Mouse (Mus musculus): ENCODE data around the gene Tedc2. TPM values are rescaled to one million over a fixed set of nuclear protein-coding genes. Genes with fewer than 3 reads are reported as not detected.

Tedc2 gene
- total and polyA plus RNA-seq, 3 experiments, result 11.8 to 14.5 (median 14.1) TPM

- no peak overlapping the region for H3K9ac ChIP-seq (ENCODE audit: insufficient read depth, low read depth)
- TF ChIP-seq TCF12 (IDR thresholded peaks at IDR 0.05; ENCODE audit: low read depth, low read length), result no peak
- TF ChIP-seq SIN3A (IDR thresholded peaks at IDR 0.05; ENCODE audit: low read length), result no peak
- TF ChIP-seq CHD2 (IDR thresholded peaks at IDR 0.05; ENCODE audit: low read length), result no peak
- no peak for TF ChIP-seq ETS1 (conservative IDR thresholded peaks at IDR 0.05; ENCODE audit: low read depth, low read length)
- no peak for TF ChIP-seq CHD1 (IDR thresholded peaks at IDR 0.05; ENCODE audit: low read depth, low read length)
- no peak for TF ChIP-seq UBTF (IDR thresholded peaks at IDR 0.05; ENCODE audit: low read depth, low read length)
- no peak for TF ChIP-seq MYC (IDR thresholded peaks at IDR 0.05; ENCODE audit: low read depth, low read length)
- TF ChIP-seq ZNF384 (IDR thresholded peaks at IDR 0.05; ENCODE audit: low read depth, low read length), result no peak
- no peak for TF ChIP-seq NRF1 (IDR thresholded peaks at IDR 0.05; ENCODE audit: low read depth, low read length)
- TF ChIP-seq ZMIZ1 (IDR thresholded peaks at IDR 0.05; ENCODE audit: low read depth, low read length), result no peak
- H3K27me3 ChIP-seq (replicated peaks), result no peaks in the 10 kb centered on the region
- dilution Hi-C loops (cut with MboI; ENCODE audit: extremely low pct_ligation_motif_present, extremely low pct_unique_long_range_greater_than_20kb, low sequenced_read_pairs), result no loop called here
- in situ Hi-C loops (cut with MboI; ENCODE audit: low pct_ligation_motif_present, low pct_unique_long_range_greater_than_20kb, low sequenced_read_pairs), result no loop called here
- H3K4me2 ChIP-seq (ENCODE audit: insufficient read depth, low read depth, poor library complexity, severe bottlenecking), result no peak overlapping the region
- no peak overlapping the region for H3K4me3 ChIP-seq (replicated peaks in 1 of 3; ENCODE audit: low read depth in 2 of 3, low read length in 2 of 3, poor library complexity in 1 of 3)
- no peaks in the 10 kb centered on the region for H3K79me2 ChIP-seq (replicated peaks; ENCODE audit: control insufficient read depth, extremely low read depth, insufficient read depth, poor library complexity, severe bottlenecking)
- DNase-seq (ENCODE audit: extremely low read depth), result no peak
- H3K27ac ChIP-seq (ENCODE audit: insufficient read depth, low read depth), result no peak overlapping the region
- H3K4me1 ChIP-seq (ENCODE audit: control insufficient read depth in 1 of 2, insufficient read depth in 2 of 2), result peaks cover 0 to 2% of the 10 kb centered on the region in 2 experiments; a peak in 1 of 4 replicates
- H3K9me3 ChIP-seq (replicated peaks; ENCODE audit: low read length), result peaks cover 1% of the 10 kb centered on the region
- H3K36me3 ChIP-seq (replicated peaks in 1 of 2; ENCODE audit: control insufficient read depth in 1 of 2, insufficient read depth in 1 of 2, low read length in 1 of 2), result no peaks in the 10 kb centered on the region
These were observed 38.3 kb upstream of the Tedc2 start for GRCm38 (mm10) chr17:24258981-24259380.

- in situ Hi-C loops (cut with MboI; ENCODE audit: low pct_ligation_motif_present, low pct_unique_long_range_greater_than_20kb, low sequenced_read_pairs), result no loop called here
These were observed 31.7 kb upstream of the Tedc2 start for GRCm38 (mm10) chr17:24252329-24252728.

More at GRCm38 (mm10) chr17:24252329-24252728, 31.7 kb upstream of the Tedc2 start:
- dilution Hi-C loops (cut with MboI; ENCODE audit: extremely low pct_ligation_motif_present, extremely low pct_unique_long_range_greater_than_20kb, low sequenced_read_pairs), result no loop called here
- Histone ChIP-seq H3K4me1 (ENCODE audit: control insufficient read depth in 1 of 2, insufficient read depth in 2 of 2) (peaks cover 5 to 22% of the 10 kb centered on the region in 2 experiments; a peak in 3 of 4 replicates), H3K27ac (ENCODE audit: insufficient read depth, low read depth) (no peak overlapping the region), H3K9ac (ENCODE audit: insufficient read depth, low read depth) (no peak overlapping the region), H3K36me3 (replicated peaks in 1 of 2; ENCODE audit: control insufficient read depth in 1 of 2, insufficient read depth in 1 of 2, low read length in 1 of 2) (peaks cover 8 to 15% of the 10 kb centered on the region in 2 experiments), H3K79me2 (replicated peaks; ENCODE audit: control insufficient read depth, extremely low read depth, insufficient read depth, poor library complexity, severe bottlenecking) (peaks cover 15% of the 10 kb centered on the region), H3K4me2 (ENCODE audit: insufficient read depth, low read depth, poor library complexity, severe bottlenecking) (no peak overlapping the region), H3K27me3 (replicated peaks) (no peaks in the 10 kb centered on the region), H3K4me3 (replicated peaks in 1 of 3; ENCODE audit: low read depth in 2 of 3, low read length in 2 of 3, poor library complexity in 1 of 3) (no peak overlapping the region), H3K9me3 (replicated peaks; ENCODE audit: low read length) (no peaks in the 10 kb centered on the region)
- TF ChIP-seq SMC3 (IDR thresholded peaks at IDR 0.05; ENCODE audit: low read depth, low read length) (no peak), ZC3H11A (IDR thresholded peaks at IDR 0.05; ENCODE audit: low read depth, low read length) (no peak), USF2 (conservative IDR thresholded peaks at IDR 0.05; ENCODE audit: low read depth, low read length) (no peak), MAZ (IDR thresholded peaks at IDR 0.05; ENCODE audit: low read depth, low read length) (no peak), TBP (conservative IDR thresholded peaks at IDR 0.05; ENCODE audit: low read depth, low read length) (no peak), BHLHE40 (IDR thresholded peaks at IDR 0.05; ENCODE audit: low read depth, low read length) (no peak), CTCF (conservative IDR thresholded peaks at IDR 0.05 in 1 of 2, IDR thresholded peaks at IDR 0.05 in 1 of 2; ENCODE audit: low read depth in 2 of 2, low read length in 2 of 2) (no peak), MAX (IDR thresholded peaks at IDR 0.05; ENCODE audit: low read length) (no peak), MYC (IDR thresholded peaks at IDR 0.05; ENCODE audit: low read depth, low read length) (no peak), JUN (IDR thresholded peaks at IDR 0.05; ENCODE audit: insufficient read depth, low read depth, low read length) (no peak), NELFE (IDR thresholded peaks at IDR 0.05; ENCODE audit: low read depth, low read length) (no peak), UBTF (IDR thresholded peaks at IDR 0.05; ENCODE audit: low read depth, low read length) (no peak), RAD21 (IDR thresholded peaks at IDR 0.05; ENCODE audit: low read depth, low read length) (no peak), EP300 (IDR thresholded peaks at IDR 0.05; ENCODE audit: low read length) (no peak), ELF1 (IDR thresholded peaks at IDR 0.05; ENCODE audit: low read depth, low read length) (no peak), ZKSCAN1 (IDR thresholded peaks at IDR 0.05; ENCODE audit: borderline replicate concordance, low read depth, low read length) (no peak), IRF4 (IDR thresholded peaks at IDR 0.05; ENCODE audit: low read depth, low read length) (no peak), SIN3A (IDR thresholded peaks at IDR 0.05; ENCODE audit: low read length) (no peak), USF1 (IDR thresholded peaks at IDR 0.05; ENCODE audit: low read depth, low read length) (no peak), ZNF384 (IDR thresholded peaks at IDR 0.05; ENCODE audit: low read depth, low read length) (no peak)
- DNase-seq (ENCODE audit: extremely low read depth), result no peak

Measured in CH12.LX (cell line).